Mouse (Mus musculus) lung, embryonic 15.5 days (tissue): ENCODE data around the gene Ly6g5b. TPM values are rescaled to one million over a fixed set of nuclear protein-coding genes. Genes with fewer than 3 reads are reported as not detected.

Source experiments
- ATAC-seq: fragments of 200-750 bp; cut with Nextera tagmentation; 2 replicates; pipeline ENCODE4 v1.8.0; 2017; ENCODE audit warnings: moderate number of reproducible peaks, borderline replicate concordance; ENCODE audit not compliant: low FRiP score, low TSS enrichment; ENCODE audit errors: extremely low read depth
- H3K27ac ChIP-seq: fragments of 300-500 bp; sonication (generic); 2 replicates; pipeline ENCODE4 v1.5.1; 2015; ENCODE audit warnings: moderate library complexity, mild to moderate bottlenecking, inconsistent platforms
- H3K27me3 ChIP-seq: fragments of 300-500 bp; sonication (generic); 2 replicates; pipeline ENCODE4 v1.6.1; 2015; ENCODE audit warnings: inconsistent platforms
- H3K36me3 ChIP-seq: fragments of 300-500 bp; sonication (generic); 2 replicates; pipeline ENCODE4 v1.6.1; 2015; ENCODE audit warnings: inconsistent platforms
- H3K4me1 ChIP-seq: fragments of 300-500 bp; sonication (generic); 2 replicates; pipeline ENCODE4 v1.6.1; 2015; ENCODE audit warnings: inconsistent platforms
- H3K4me2 ChIP-seq: fragments of 300-500 bp; sonication (generic); 2 replicates; pipeline ENCODE4 v1.6.1; 2015; ENCODE audit warnings: inconsistent platforms, mild to moderate bottlenecking, moderate library complexity
- H3K4me3 ChIP-seq: fragments of 300-500 bp; sonication (generic); 2 replicates; pipeline ENCODE4 v1.5.1; 2015; ENCODE audit warnings: mild to moderate bottlenecking, inconsistent platforms
- H3K9ac ChIP-seq: fragments of 300-500 bp; sonication (generic); 2 replicates; pipeline ENCODE4 v1.6.1; 2015; ENCODE audit warnings: inconsistent platforms
- H3K9me3 ChIP-seq: fragments of 300-500 bp; sonication (generic); 2 replicates; pipeline ENCODE4 v1.6.1; 2016; ENCODE audit warnings: inconsistent platforms
- WGBS: fragments of 180-500 bp; shearing (Covaris S2); methylation state at CpG from one replicate; pipeline ENCODE4 v1.1.7; 2015; 5-methylcytosine and 5-hydroxymethylcytosine counted together
- polyA plus RNA-seq: library from polyadenylated mRNA; unstranded; fragments of >200 nt; fragmentation: Nextera tagmentation; extraction: Ambion mirVana; gene quantifications from 2 replicates; pipeline ENCODE4 v1.2.1, GENCODE M21; 2015

Gene Ly6g5b
- polyA plus RNA-seq, 1 experiment from 2014 or later: 0.95 TPM

DNA sequence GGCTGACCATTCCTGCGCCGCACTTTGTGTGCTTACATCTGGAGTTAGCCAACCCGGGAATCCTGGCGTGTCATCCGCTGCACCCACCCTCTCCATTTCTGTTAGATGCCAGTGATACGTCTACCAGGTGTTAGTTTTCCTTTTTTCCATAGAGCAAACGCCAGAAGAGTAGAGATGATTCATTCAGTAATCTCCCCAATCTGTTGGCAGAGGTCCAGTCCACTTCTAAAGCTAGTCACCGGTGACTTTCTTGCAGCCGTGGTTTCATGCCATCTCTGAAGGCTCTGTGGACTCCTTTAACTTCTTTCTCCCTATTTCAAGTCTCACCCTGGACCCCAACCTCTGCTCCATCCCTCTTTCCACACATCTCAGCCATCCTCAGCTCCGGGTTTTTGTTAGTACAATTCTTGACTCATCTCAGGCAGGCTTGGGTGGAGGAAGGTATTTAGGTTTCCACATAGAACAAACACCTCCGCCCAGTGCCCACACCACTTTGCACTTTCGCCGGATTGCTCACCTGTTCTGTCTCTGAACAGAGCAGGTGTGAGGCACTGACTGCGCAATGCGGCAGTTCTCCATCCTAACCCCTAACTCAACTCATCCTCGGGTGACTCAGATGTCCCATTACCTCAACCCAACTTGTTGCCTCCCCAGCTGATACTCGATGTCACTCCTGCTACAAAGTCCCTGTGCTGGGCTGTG is 46.9 kb downstream of the Ly6g5b start:
- no peak for ATAC-seq
- H3K27me3 ChIP-seq: peaks cover 13% of the 10 kb centered on the region
- 59% methylated on average over 17 of the region's 17 CpGs for whole genome bisulfite sequencing
- peaks cover 26% of the 10 kb centered on the region for H3K4me1 ChIP-seq
- H3K27ac ChIP-seq: no peak overlapping the region
- H3K9ac ChIP-seq: no peak overlapping the region
- H3K4me3 ChIP-seq: no peak overlapping the region
- no peaks in the 10 kb centered on the region for H3K36me3 ChIP-seq
- no peak overlapping the region for H3K4me2 ChIP-seq
- no peaks in the 10 kb centered on the region for H3K9me3 ChIP-seq

DNA sequence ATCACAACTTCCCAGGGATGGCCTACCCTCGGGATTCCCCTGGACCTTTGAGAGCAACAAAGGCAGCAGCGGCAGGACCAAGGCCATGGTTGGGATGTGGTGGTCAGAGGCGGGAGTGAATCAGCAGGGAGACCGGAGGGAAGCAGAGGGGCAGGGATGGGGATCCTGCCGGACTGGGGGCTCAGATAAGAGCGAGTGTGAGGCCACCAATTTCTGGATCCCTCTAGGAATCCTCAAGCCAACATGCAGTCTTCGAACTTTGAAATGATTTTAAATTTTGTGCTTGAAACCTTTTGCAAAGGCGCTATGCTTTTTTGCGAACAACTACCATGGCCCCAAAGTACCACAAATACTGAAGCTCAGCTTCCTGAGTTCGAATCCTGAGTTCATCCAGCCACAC is 49.1 kb downstream of the Ly6g5b start, which contains the start of gene Mpig6b:
TSS of gene Mpig6b (minus strand) at position 101 of the 400 bp plus-strand sequence.
- H3K4me2 ChIP-seq: peak within 1 kb of the TSS; percentile 71
- H3K9me3 ChIP-seq: no peaks in the 10 kb centered on the region
- H3K27me3 ChIP-seq: peaks cover 13% of the 10 kb centered on the region
- peak within 1 kb of the TSS; percentile 38 for H3K4me3 ChIP-seq
- H3K4me1 ChIP-seq: peaks cover 20% of the 10 kb centered on the region
- peak within 1 kb of the TSS; percentile 7 for H3K9ac ChIP-seq
- no peak for ATAC-seq
- peak within 1 kb of the TSS; percentile 91 for H3K27ac ChIP-seq
- peaks cover 14% of the 10 kb centered on the region for H3K36me3 ChIP-seq
- WGBS: 46% methylated on average over 10 of the region's 10 CpGs

DNA sequence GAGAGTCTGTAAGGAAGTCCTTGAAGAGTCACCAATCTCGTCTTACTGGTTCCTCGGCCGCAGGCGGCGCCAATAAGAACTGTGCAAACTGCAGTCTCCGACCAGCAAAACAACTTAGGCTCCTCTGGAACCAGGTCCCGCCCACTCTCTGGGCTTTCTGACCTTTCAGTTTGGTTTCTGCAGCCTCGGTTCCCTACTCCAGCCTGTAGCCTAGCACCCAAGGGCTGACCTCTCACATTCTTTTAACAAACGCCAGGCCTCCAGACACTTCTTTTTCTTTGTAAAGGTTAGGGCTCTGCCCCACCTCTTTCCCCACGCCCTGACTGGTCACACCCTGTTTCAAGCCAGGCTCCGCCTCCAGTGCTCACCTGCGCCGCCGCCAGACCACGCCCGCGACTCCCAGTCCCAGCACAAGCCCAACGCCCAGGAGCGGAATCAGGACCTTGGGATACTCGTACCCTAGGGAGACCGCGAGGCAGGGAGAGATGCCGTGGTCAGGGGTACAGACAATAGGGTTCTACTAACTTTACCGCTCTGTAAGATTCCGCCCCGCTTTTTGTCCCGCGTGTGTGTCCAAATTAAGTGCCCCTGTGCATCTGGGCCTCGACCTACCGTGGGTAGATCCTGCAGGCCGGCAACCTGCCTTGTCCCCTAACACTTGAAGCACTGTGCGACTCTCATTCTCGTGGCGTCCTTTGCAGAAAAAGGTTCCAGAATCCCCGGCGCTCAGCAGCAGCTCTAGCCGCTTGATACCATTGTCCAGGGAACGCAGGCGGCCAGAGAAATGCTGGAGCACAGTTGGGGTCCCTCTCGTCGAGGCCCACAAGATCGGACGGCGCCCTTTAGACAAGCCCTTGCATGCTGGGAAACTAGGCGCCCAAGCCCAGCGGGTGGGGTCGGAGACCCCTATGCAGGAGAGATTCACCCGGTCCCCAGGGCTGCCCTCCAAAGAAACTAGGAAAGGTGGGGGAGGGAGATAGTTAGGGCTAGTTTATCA is 50.0 kb downstream of the Ly6g5b start, which contains the start of gene Ly6g6c:
TSS of gene Ly6g6c (plus strand) at position 438 of the 997 bp plus-strand sequence.
- peak; percentile 82 for ATAC-seq
- Histone ChIP-seq H3K9ac (peak within 1 kb of the TSS; percentile 7), H3K9me3 (no peaks in the 10 kb centered on the region), H3K4me3 (peak within 1 kb of the TSS; percentile 38), H3K27ac (peak within 1 kb of the TSS; percentile 91), H3K4me2 (peak within 1 kb of the TSS; percentile 71), H3K4me1 (peaks cover 29% of the 10 kb centered on the region), H3K36me3 (peaks cover 20% of the 10 kb centered on the region), H3K27me3 (peaks cover 13% of the 10 kb centered on the region)
- WGBS: 3% methylated on average over 48 of the region's 48 CpGs

GRCm38 (mm10) chr17:35064378-35064877 is 50.8 kb downstream of the Ly6g5b start:
- Histone ChIP-seq H3K9me3 (no peaks in the 10 kb centered on the region), H3K4me3 (peak overlapping the region; percentile 38), H3K4me2 (peak overlapping the region; percentile 71), H3K27me3 (peaks cover 13% of the 10 kb centered on the region), H3K27ac (peak overlapping the region; percentile 91), H3K36me3 (peaks cover 20% of the 10 kb centered on the region), H3K9ac (no peak overlapping the region; the same call in 1 of the 2 replicates), H3K4me1 (peaks cover 32% of the 10 kb centered on the region)
- no peak for ATAC-seq
- WGBS: 34% methylated on average over 10 of the region's 10 CpGs

Other genes starting within 250 kb of the Ly6g5b start
- 2.6 and 2.7 TPM in 2 replicates for gene Zbtb12, start 235.9 kb downstream of the Ly6g5b start, polyA plus RNA-seq
- not detected in 2 replicates for gene Gm20547, start 233.4 kb downstream of the Ly6g5b start, polyA plus RNA-seq
- 2.6 and 2.9 TPM in 2 replicates for gene C2, start 217.2 kb downstream of the Ly6g5b start, polyA plus RNA-seq
- gene Ehmt2, start 217.0 kb downstream of the Ly6g5b start, polyA plus RNA-seq: 64.9 and 69.9 TPM in 2 replicates
- gene Slc44a4, start 201.0 kb downstream of the Ly6g5b start, polyA plus RNA-seq: 0.94 and 1.5 TPM in 2 replicates
- 17.3 and 17.9 TPM in 2 replicates for gene Neu1, start 184.2 kb downstream of the Ly6g5b start, polyA plus RNA-seq
- gene Hspa1b, start 156.2 kb downstream of the Ly6g5b start, polyA plus RNA-seq: 0.15 and 0.26 TPM in 2 replicates
- not detected in 2 replicates for gene Gm20481, start 145.5 kb downstream of the Ly6g5b start, polyA plus RNA-seq
- gene Hspa1a, start 143.3 kb downstream of the Ly6g5b start, polyA plus RNA-seq: 3.4 and 3.8 TPM in 2 replicates
- gene Hspa1l, start 142.7 kb downstream of the Ly6g5b start, polyA plus RNA-seq: 0.45 and 0.79 TPM in 2 replicates
- 210 and 216 TPM in 2 replicates for gene Lsm2, start 133.6 kb downstream of the Ly6g5b start, polyA plus RNA-seq
- 128 and 129 TPM in 2 replicates for gene Vars, start 114.4 kb downstream of the Ly6g5b start, polyA plus RNA-seq
- gene Vwa7, start 98.8 kb downstream of the Ly6g5b start, polyA plus RNA-seq: 0.14 and 0.25 TPM in 2 replicates
- 7.2 and 7.7 TPM in 2 replicates for gene Sapcd1, start 87.4 kb downstream of the Ly6g5b start, polyA plus RNA-seq
- 4.4 TPM in 2 replicates for gene Msh5, start 68.7 kb downstream of the Ly6g5b start, polyA plus RNA-seq
- 283 and 300 TPM in 2 replicates for gene Clic1, start 65.5 kb downstream of the Ly6g5b start, polyA plus RNA-seq
- gene Ddah2, start 56.4 kb downstream of the Ly6g5b start, polyA plus RNA-seq: 330 and 333 TPM in 2 replicates
- gene Ly6g6c, start 50.0 kb downstream of the Ly6g5b start, polyA plus RNA-seq: 0.36 and 0.39 TPM in 2 replicates
- gene Mpig6b, start 49.2 kb downstream of the Ly6g5b start, polyA plus RNA-seq: 0.67 and 0.93 TPM in 2 replicates
- gene Ly6g6e, start 38.5 kb downstream of the Ly6g5b start, polyA plus RNA-seq: 0.96 and 1.2 TPM in 2 replicates
- 5.2 and 6.7 TPM in 2 replicates for gene Ly6g6d, start 37.4 kb downstream of the Ly6g5b start, polyA plus RNA-seq
- 0.23 and 0.51 TPM in 2 replicates for gene Ly6g6f, start 29.8 kb downstream of the Ly6g5b start, polyA plus RNA-seq
- gene Abhd16a, start 26.2 kb downstream of the Ly6g5b start, polyA plus RNA-seq: 94.8 and 95.6 TPM in 2 replicates
- gene Ly6g5c, start 7.1 kb downstream of the Ly6g5b start, polyA plus RNA-seq: not detected in 2 replicates
- 17.7 and 18.0 TPM in 2 replicates for gene Gpank1, start 6.0 kb upstream of the Ly6g5b start, polyA plus RNA-seq
- gene Csnk2b, start 6.6 kb upstream of the Ly6g5b start, polyA plus RNA-seq: 265 TPM in 2 replicates
- gene D17H6S53E, start 10.9 kb upstream of the Ly6g5b start, polyA plus RNA-seq: 9.6 and 9.7 TPM in 2 replicates
- gene Apom, start 16.6 kb upstream of the Ly6g5b start, polyA plus RNA-seq: 1.0 and 3.9 TPM in 2 replicates
- 48.6 and 51.2 TPM in 2 replicates for gene Bag6, start 19.8 kb upstream of the Ly6g5b start, polyA plus RNA-seq
- gene Prrc2a, start 49.5 kb upstream of the Ly6g5b start, polyA plus RNA-seq: 169 and 179 TPM in 2 replicates
- gene Aif1, start 60.6 kb upstream of the Ly6g5b start, polyA plus RNA-seq: 6.9 and 9.0 TPM in 2 replicates
- 12.1 and 13.0 TPM in 2 replicates for gene Lst1, start 73.0 kb upstream of the Ly6g5b start, polyA plus RNA-seq
- 0.65 and 2.2 TPM in 2 replicates for gene Ltb, start 79.0 kb upstream of the Ly6g5b start, polyA plus RNA-seq
- gene Tnf, start 86.6 kb upstream of the Ly6g5b start, polyA plus RNA-seq: 0.16 TPM in 1 of 2 replicates, not detected in the other
- gene Lta, start 89.9 kb upstream of the Ly6g5b start, polyA plus RNA-seq: 0.11 and 0.21 TPM in 2 replicates
- gene Gm16181, start 105.4 kb upstream of the Ly6g5b start, polyA plus RNA-seq: 0.70 and 0.75 TPM in 2 replicates
- 3.4 and 4.3 TPM in 2 replicates for gene Atp6v1g2, start 118.2 kb upstream of the Ly6g5b start, polyA plus RNA-seq
- 13.2 and 13.4 TPM in 2 replicates for gene Nfkbil1, start 120.4 kb upstream of the Ly6g5b start, polyA plus RNA-seq
- 512 and 523 TPM in 2 replicates for gene Ddx39b, start 126.3 kb upstream of the Ly6g5b start, polyA plus RNA-seq
- 114 and 138 TPM in 2 replicates for gene H2-D1, start 147.3 kb upstream of the Ly6g5b start, polyA plus RNA-seq
- gene H2-Q1, start 205.0 kb upstream of the Ly6g5b start, polyA plus RNA-seq: 0.20 and 0.24 TPM in 2 replicates
- 6.6 and 7.1 TPM in 2 replicates for gene H2-Q2, start 226.8 kb upstream of the Ly6g5b start, polyA plus RNA-seq